Mouse (Mus musculus) layer of hippocampus, adult 18-20 months (tissue): ENCODE results near the gene Klf1. TPM values are rescaled to one million over a fixed set of nuclear protein-coding genes. Genes with fewer than 3 reads are reported as not detected.

Experiments
- DNase-seq, 2 experiments: peaks; one replicate each; pipeline ENCODE4 v3.0.0; 2022; ENCODE audit warnings: low spot score in 2 of 2
- long read RNA-seq: library from polyadenylated mRNA; stranded (forward); transcript quantifications from one replicate; pipeline ENCODE4 v2.0.0, GENCODE M21; 2021
- total RNA-seq, 2 experiments: library from RNA; stranded (reverse); gene quantifications; 2 replicates each; pipeline ENCODE4 v1.2.3; 2021

Klf1 gene
- under 1 TPM in 1 of 2 experiments, not detected in 1; 0.27 TPM for total RNA-seq
- long read RNA-seq, partial matches to known transcripts: 0 of 1 reads
- long read RNA-seq, other reads (novel, unspliced or antisense): 1 of 1 reads

DNA sequence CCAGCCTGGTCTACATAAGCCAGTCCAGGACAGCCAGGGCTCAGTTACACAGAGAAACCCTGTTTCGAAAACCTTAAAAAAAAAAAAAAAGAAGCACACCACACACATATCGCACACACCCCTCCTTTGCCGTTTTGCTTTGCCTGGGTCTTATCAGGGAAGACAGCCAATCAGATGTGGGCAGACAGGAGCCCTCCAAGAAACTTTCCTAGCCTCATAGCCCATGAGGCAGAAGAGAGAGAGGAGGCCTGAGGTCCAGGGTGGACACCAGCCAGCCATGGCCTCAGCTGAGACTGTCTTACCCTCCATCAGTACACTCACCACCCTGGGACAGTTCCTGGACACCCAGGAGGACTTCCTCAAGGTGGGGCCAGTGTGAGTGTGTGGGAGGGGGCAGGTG, at the start of gene Klf1:
TSS of gene Klf1 (plus strand) at position 177 of the 400 bp plus-strand sequence.
- DNase-seq: no peak

GRCm38 (mm10) chr8:84856434-84856833, 45.3 kb upstream of the Klf1 start:
- no peak for DNase-seq

GRCm38 (mm10) chr8:84856864-84857441, 44.8 kb upstream of the Klf1 start, which contains the start of gene Farsa:
Farsa (plus strand) TSS chr8:84856989.
- peak; percentile 89 to 97 for DNase-seq

DNA sequence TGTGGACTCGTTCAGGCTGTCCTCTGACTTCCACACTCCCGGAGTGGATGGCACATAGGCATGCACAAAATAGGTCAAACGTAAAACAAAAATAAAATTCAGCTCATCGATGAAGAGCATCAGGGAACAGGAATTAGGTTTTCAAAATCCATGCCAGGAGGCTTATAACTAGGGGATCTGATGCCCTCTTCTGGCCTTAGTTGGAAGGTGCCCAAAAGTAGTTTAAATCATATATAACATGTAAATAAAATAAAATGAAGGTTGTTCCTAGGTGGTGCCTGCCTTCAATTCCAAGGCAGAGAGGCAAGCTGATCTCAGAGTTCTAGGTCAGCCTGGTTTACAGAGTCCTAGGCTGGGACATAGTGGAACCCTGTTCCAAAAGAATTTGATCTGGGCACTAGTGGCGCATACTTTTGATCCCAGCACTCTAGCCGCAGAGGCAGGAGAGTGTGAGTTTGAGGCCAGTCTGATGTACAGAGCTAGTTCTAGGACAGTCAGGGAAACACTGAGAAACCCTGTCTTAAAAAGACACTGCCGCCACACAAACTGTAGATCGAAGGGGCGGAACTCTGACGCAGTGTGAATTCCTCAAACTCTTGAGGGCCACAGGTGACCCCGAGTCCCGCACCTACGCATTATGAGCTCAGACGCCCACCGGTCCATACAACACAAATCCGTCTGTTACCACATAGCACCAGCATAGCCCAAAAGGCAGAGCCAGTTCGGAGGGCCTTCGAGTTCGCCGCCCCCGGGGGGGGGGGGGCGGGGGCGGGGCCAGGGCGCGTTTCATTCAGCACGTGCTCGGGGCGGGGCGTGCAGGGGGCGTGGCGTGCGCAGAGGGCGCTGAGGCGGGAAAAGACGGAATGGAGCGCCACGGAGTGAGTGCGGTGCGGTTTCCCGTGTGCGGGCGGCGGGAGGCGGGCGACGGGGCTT, 30.1 kb upstream of the Klf1 start, which contains the start of gene Syce2:
TSS of gene Syce2 (plus strand) at position 736 of the 933 bp plus-strand sequence.
- peak in 1 of 2 experiments; percentile 37 for DNase-seq

DNA sequence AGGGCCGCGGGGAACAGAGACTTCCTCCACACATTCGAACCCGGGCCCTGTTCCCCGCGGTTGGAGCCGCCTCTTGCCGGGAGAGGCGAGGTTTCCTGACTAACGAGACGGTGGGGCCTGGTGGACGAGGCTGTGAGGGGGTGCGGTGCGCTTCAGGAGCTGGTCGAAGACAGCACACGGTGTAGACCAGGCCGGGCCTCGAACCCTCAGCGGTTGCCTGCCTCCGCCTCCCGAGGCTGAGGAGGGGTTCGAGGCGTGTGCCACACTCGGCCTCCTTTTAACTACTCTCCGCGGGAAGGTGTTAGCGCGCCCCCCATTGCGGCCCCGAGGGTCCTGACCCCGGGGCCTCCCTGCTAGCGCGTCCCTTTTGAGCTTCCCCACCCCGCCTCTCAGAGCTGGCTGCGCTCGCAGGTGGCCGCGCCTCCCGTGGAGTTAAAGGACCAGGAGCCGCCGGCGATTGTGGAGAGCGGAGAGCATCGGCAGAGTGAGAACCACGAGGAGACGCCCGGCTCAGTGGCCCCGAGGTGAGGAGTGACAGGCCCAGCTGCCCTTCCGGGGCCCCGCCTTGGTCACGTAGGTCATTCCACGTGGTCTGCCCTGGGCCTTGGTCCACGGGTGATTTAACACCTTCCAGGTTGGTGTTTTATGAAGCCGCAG, 29.3 kb upstream of the Klf1 start:
- DNase-seq: no peak

- no peak for DNase-seq
Observed at GRCm38 (mm10) chr8:84873016-84873415, 28.7 kb upstream of the Klf1 start.

DNA sequence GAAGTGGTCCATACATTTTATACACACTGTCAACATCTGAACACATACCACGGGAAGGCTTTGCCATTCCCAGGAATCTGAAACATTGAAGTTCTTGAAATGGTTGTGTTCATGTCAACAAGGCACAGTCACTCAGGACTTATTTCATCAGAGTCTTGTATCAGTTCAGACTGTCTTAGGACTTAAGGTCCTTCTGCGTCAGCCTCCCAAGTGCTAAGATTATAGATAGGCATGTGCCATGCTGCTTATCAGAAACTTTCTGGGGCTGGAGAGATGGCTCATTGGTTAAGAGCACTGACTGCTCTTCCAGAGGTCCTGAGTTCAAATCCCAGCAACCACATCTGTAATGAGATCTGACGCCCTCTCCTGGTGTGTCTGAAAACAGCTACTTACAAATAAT, 27.4 kb upstream of the Klf1 start:
- DNase-seq: no peak

GRCm38 (mm10) chr8:84877297-84878035, 24.3 kb upstream of the Klf1 start:
- peak in 1 of 2 experiments; percentile 32 for DNase-seq

DNA sequence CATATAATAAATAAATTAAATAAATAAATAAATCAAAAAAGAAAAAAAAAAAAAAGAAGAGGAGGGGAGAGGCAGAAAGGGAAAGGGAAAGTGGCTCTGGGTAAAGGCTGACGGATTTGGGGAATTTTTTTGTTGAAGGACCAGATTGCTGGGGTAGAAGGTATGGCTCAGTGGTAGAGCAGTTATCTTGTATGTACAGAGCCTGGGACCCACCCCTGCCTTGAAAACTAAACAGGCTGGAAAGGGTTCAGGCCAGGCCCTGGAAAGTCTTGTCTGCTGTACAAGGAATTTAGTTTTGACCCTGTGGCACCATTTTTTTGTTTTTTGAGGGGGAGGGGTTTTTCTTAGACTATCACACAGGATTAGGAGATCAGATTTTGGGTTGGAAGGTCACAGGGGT, 22.8 kb upstream of the Klf1 start:
- no peak for DNase-seq

DNA sequence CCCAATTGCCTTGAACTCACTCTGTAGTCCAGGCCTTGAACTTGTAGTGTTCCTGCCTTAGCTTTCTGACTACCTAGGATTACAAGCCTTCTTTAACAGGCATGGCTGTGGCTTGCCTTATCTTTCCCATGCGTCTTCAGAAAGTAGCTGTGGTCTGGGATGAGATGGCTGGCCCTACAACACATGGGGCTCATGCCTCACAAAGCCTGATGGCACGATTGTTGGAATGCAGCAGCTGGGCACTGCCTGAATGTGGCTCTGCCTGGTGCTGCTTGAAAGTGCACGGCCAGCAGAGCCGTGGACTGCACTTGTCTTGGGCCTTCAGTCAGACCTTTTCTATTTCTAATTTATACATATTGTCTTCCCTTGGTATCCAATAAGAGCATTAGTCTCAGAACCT, 17.0 kb upstream of the Klf1 start:
- no peak for DNase-seq

DNA sequence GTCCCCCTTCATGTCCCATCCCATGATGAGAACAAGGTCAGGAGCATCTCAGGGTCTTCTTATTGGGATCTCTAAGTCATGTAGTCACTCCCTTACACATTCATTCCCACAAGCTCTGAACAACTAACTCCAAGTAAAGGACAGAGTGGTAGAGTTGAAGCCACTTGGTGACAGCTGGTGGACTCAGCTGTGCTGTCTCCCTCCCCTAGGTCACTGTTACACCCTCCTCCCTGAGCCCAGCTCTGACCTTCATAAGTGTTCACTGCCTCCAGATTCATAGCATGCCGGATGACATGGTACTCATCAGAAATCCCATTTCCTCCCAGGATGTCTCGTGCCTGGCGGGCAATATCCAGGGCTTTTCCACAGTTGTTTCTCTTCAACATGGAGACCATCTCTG, 13.4 kb upstream of the Klf1 start:
- DNase-seq: no peak

GRCm38 (mm10) chr8:84889141-84889540, 12.6 kb upstream of the Klf1 start:
- DNase-seq: no peak

- no peak for DNase-seq
Observed at GRCm38 (mm10) chr8:84892993-84893708, 8.6 kb upstream of the Klf1 start.

DNA sequence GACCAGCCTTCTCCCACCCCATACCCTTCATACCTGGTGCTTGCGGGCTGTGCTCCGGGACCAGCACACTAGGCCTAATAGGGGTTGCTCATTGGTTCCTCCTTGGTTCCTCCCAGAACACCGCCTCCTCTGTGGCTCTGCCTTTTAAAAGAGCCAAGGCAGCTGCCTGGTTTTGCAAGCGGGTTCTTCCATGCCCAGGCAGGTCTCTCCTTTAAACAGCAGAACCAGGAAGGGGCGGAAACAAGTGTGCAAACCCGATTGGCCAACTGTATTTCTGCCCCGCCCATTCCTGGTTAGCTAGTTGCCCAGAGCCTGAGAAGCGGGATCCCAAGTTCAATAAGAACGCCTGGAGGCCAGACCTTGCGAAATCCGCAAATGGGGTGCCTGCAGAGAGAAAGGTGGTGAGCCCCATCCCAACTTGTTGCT, 8.0 kb upstream of the Klf1 start, which contains the start of gene Gcdh:
TSS of gene Gcdh (minus strand) at position 213 of the 426 bp plus-strand sequence.
- peak; percentile 92 to 96 for DNase-seq

DNA sequence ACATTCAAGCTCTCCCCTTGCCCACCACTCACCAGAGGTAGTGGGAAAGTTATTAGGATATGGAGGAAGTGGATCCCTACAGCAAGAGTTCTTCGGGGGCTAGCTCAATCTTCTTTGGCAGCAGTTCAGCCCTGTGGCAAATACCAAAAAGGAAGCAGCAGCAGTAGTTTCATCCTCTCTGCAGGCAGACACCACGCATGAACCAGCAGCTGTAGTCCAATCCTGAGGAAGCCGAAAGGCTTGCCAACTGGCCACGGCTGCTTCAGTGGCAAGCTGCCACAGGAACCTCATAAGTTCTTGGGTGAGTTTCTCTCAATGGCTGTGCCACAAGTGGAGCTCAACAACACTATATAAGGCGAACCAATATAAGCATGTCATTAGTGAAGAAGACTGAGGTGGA, 5.8 kb upstream of the Klf1 start:
- no peak for DNase-seq

GRCm38 (mm10) chr8:84901071-84901470, 657 bp upstream of the Klf1 start:
- DNase-seq: no peak

DNA sequence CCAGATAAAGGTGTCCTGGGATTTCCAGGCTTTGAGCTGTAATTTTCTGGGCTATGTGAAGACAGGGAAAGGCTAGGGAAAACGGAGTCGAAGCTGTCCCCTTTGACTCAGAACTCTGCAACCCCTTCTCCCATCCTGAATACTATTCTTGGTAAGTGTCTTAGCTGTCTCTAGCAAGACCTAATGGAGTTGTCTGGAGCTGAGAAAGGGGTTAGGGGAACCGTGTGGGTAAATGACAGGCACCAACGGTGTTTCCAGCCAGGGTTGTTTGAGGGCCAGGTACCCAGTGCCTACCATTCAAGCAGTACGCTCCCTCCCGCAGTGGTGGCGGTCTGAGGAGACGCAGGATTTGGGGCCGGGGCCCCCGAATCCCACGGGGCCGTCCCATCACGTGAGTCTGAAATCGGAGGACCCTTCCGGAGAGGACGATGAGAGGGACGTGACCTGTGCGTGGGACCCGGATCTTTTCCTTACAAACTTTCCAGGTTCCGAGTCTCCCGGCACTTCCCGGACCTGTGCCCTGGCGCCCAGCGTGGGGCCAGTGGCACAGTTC, 715 bp downstream of the Klf1 start:
- DNase-seq: no peak

DNA sequence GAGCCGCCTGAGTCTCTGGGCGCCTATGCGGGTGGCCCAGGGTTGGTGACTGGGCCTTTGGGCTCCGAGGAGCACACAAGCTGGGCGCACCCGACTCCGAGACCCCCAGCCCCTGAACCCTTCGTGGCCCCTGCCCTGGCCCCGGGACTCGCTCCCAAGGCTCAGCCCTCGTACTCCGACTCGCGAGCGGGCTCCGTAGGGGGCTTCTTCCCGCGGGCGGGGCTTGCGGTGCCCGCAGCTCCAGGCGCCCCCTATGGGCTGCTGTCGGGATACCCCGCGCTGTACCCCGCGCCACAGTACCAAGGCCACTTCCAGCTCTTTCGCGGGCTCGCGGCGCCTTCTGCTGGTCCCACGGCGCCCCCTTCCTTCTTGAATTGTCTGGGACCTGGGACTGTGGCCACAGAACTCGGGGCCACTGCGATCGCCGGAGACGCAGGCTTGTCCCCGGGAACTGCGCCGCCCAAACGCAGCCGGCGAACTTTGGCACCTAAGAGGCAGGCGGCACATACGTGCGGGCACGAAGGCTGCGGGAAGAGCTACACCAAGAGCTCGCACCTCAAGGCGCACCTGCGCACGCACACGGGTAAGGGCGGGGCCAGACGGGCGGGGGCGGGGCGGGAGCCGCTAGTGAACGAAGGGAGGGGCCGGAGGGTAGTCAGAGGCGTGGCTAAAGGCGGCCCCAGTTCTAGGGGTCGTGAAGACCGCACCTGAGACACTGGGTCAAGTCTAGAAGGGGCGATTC, 1.4 kb downstream of the Klf1 start:
- peak; percentile 85 to 95 for DNase-seq

DNA sequence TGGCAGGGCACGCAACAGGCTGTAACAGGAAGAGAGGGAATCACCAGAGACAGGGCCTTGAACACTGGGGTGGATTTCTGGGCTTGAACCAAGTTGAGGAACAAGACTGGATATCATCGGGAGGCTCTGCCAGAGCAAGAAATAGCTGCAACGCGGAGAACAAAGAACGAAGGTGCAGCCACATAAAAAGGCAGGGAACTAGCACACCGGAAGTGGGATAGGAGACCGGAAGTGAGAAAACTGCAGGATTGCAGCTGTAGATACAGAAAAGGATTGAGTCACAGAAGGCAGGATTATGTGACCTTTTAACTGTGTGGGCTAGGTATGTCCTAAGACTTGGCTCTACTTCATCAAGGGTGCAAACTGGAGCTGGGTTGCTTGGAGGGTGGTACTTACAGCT, 2.6 kb downstream of the Klf1 start:
- no peak for DNase-seq
